8 mouse cellular contexts compared by ENCODE assay signal in the genomic region with DNA sequence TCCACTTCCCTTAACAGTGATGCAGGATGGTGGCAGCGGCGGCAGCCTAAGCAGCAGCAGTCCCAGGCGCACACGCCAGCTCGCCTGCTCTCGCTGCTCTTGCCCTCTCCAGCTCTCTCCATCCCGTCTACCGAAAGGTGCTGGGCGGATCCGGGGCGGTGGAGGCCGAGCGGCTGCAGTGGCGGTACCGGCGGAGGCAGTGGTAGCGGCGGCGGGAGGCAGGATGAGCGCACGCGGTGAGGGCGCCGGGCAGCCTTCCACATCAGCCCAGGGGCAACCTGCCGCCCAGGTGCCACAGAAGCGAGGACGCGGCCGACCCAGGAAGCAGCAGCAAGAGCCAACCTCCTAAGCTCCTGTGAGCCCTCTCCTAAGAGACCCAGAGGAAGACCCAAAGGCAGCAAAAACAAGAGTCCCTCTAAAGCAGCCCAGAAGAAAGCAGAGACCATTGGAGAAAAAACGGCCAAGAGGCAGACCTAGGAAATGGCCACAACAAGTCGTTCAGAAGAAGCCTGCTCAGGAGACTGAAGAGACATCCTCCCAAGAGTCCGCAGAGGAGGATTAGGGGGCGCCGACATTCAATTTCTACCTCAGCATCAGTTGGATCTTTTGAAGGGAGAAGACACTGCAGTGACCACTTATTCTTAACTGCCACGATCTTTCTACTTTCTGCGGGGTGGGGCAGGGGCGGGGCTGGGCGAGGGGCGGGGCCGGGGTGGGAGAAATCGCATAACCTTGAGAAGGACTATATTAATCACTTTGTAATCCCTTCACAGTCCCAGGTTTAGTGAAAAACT. TPM values are rescaled to one million over a fixed set of nuclear protein-coding genes. Genes with fewer than 3 reads are reported as not detected.
DNase-seq lines count a peak whose midpoint lies in the region; ATAC-seq and TF ChIP-seq lines count a peak whose summit lies in the region.

No protein-coding gene starts in this region.

- no peak for TF ChIP-seq CTCF in E14TG2a.4 (conservative IDR thresholded peaks at IDR 0.05; ENCODE audit: low read length)

- WGBS in embryonic facial prominence, embryonic 12.5 days: 2% methylated on average over 41 of the region's 41 CpGs
- 3% methylated on average over 41 of the region's 41 CpGs for WGBS in intestine, embryonic 14.5 days
- 3% methylated on average over 41 of the region's 41 CpGs for WGBS in midbrain, embryonic 14.5 days

- H3K36me3 ChIP-seq in E14TG2a.4 (ENCODE audit: insufficient read depth, low read length): no peaks in the 10 kb centered on the region
- H3K36me3 ChIP-seq in embryonic facial prominence, embryonic 12.5 days: no peaks in the 10 kb centered on the region
- peaks cover 5% of the 10 kb centered on the region; the same call in 1 of the 2 replicates for H3K36me3 ChIP-seq in intestine, embryonic 14.5 days (ENCODE audit: control insufficient read depth, insufficient read depth, low read length)
- H3K36me3 ChIP-seq in midbrain, embryonic 14.5 days (ENCODE audit: control insufficient read depth, insufficient read depth, low read length): 0 out of 2 replicates have a peak, but pooled peaks cover 5% of the 10 kb centered on the region

- H3K27me3 ChIP-seq in E14TG2a.4 (ENCODE audit: insufficient read depth, low read length): peaks cover 18% of the 10 kb centered on the region
- H3K27me3 ChIP-seq in embryonic facial prominence, embryonic 12.5 days: 0 out of 2 replicates have a peak, but pooled peaks cover 3% of the 10 kb centered on the region
- 0 out of 2 replicates have a peak, but pooled peaks cover 4% of the 10 kb centered on the region for H3K27me3 ChIP-seq in intestine, embryonic 14.5 days (replicated peaks; ENCODE audit: control insufficient read depth, insufficient read depth, low read length)
- peaks cover 4% of the 10 kb centered on the region for H3K27me3 ChIP-seq in midbrain, embryonic 14.5 days (ENCODE audit: control insufficient read depth, insufficient read depth, low read length)

- H3K9ac ChIP-seq in embryonic facial prominence, embryonic 12.5 days: peak overlapping the region; percentile 58
- peak overlapping the region; percentile 30; the same call in 1 of the 2 replicates for H3K9ac ChIP-seq in intestine, embryonic 14.5 days (ENCODE audit: low read length)
- peak overlapping the region; percentile 43; the same call in 1 of the 2 replicates for H3K9ac ChIP-seq in midbrain, embryonic 14.5 days (replicated peaks; ENCODE audit: low read length)

- H3K9me3 ChIP-seq in E14TG2a.4 (ENCODE audit: low read length): no peaks in the 10 kb centered on the region
- no peaks in the 10 kb centered on the region for H3K9me3 ChIP-seq in embryonic facial prominence, embryonic 12.5 days
- H3K9me3 ChIP-seq in intestine, embryonic 14.5 days (ENCODE audit: control insufficient read depth, low read length): no peaks in the 10 kb centered on the region
- no peaks in the 10 kb centered on the region for H3K9me3 ChIP-seq in midbrain, embryonic 14.5 days (ENCODE audit: control insufficient read depth, low read length)

- peaks cover 8% of the 10 kb centered on the region for H3K4me1 ChIP-seq in E14TG2a.4 (replicated peaks; ENCODE audit: low read depth, low read length)
- H3K4me1 ChIP-seq in embryonic facial prominence, embryonic 12.5 days: 0 out of 2 replicates have a peak, but pooled peaks cover 8% of the 10 kb centered on the region
- no peaks in the 10 kb centered on the region for H3K4me1 ChIP-seq in intestine, embryonic 14.5 days (replicated peaks; ENCODE audit: control insufficient read depth, insufficient read depth, low read length)
- H3K4me1 ChIP-seq in midbrain, embryonic 14.5 days (ENCODE audit: control insufficient read depth, insufficient read depth, low read length): 0 out of 2 replicates have a peak, but pooled peaks cover 3% of the 10 kb centered on the region

- intact Hi-C loops in heart, postnatal 25 days (cut with DNase I): no loop called here

- H3K27ac ChIP-seq in embryonic facial prominence, embryonic 12.5 days: no peak overlapping the region
- H3K27ac ChIP-seq in intestine, embryonic 14.5 days (ENCODE audit: low read depth): no peak overlapping the region
- no peak overlapping the region for H3K27ac ChIP-seq in midbrain, embryonic 14.5 days (replicated peaks; ENCODE audit: low read depth, low read length)

- peak overlapping the region; percentile 92 for H3K4me2 ChIP-seq in embryonic facial prominence, embryonic 12.5 days (replicated peaks)
- peak overlapping the region; percentile 64 for H3K4me2 ChIP-seq in intestine, embryonic 14.5 days (ENCODE audit: low read length)
- H3K4me2 ChIP-seq in midbrain, embryonic 14.5 days (ENCODE audit: low read length): peak overlapping the region; percentile 63

- peak overlapping the region; percentile 77 for H3K4me3 ChIP-seq in E14TG2a.4 (replicated peaks; ENCODE audit: low read length)
- peak overlapping the region; percentile 42 for H3K4me3 ChIP-seq in embryonic facial prominence, embryonic 12.5 days
- peak overlapping the region; percentile 33 for H3K4me3 ChIP-seq in intestine, embryonic 14.5 days (ENCODE audit: low read depth, low read length)
- peak overlapping the region; percentile 31 for H3K4me3 ChIP-seq in midbrain, embryonic 14.5 days (replicated peaks; ENCODE audit: low read depth, low read length)

- ATAC-seq in embryonic facial prominence, embryonic 12.5 days (ENCODE audit: insufficient number of reproducible peaks, insufficient read depth, low FRiP score, low TSS enrichment): no peak; the same call in 1 of the 2 replicates
- ATAC-seq in intestine, embryonic 14.5 days (replicated peaks; ENCODE audit: low FRiP score, low TSS enrichment, low read depth): no peak; the same call in 1 of the 2 replicates
- no peak for ATAC-seq in midbrain, embryonic 14.5 days (ENCODE audit: low FRiP score, low TSS enrichment)

- DNase-seq in heart, adult 11 months: peak; percentile 91
- no peak for DNase-seq in heart, postnatal 25 days (ENCODE audit: low spot score)
- DNase-seq in intestine, embryonic 14.5 days (ENCODE audit: low spot score): peak; percentile 61
- peak; percentile 49 for DNase-seq in midbrain, embryonic 14.5 days
- DNase-seq in right cerebral cortex, adult 18-20 months: no peak
- DNase-seq in gastrocnemius, postnatal 4 days (ENCODE audit: low spot score in 2 of 2): no peak

RNA-seq across cellular contexts. Expression of gene Sdccag8, which starts 21.2 kb away (rescaled TPM):
- 1 to 10 TPM; 3.7 to 3.9 TPM for total RNA-seq in heart, postnatal 25 days (2021)
- 17.0 and 19.3 TPM in 2 replicates for polyA plus RNA-seq in embryonic facial prominence, embryonic 12.5 days (2016; fragmentation: Nextera tagmentation; extraction: Ambion mirVana)
- 17.8 and 18.7 TPM in 2 replicates for polyA plus RNA-seq in intestine, embryonic 14.5 days (2014; fragmentation: Nextera tagmentation; extraction: Ambion mirVana)
- polyA plus RNA-seq in midbrain, embryonic 14.5 days (2014; fragmentation: Nextera tagmentation; extraction: Ambion mirVana): 22.8 and 23.5 TPM in 2 replicates
- total RNA-seq in gastrocnemius, postnatal 4 days (2021): 1 to 10 TPM; 8.3 to 8.4 TPM

RNA-seq across cellular contexts. Expression of gene Cep170, which starts 21.8 kb away (rescaled TPM):
- total RNA-seq in heart, postnatal 25 days (2021): 10 to 100 TPM; 19.1 to 28.7 TPM
- polyA plus RNA-seq in embryonic facial prominence, embryonic 12.5 days (2016; fragmentation: Nextera tagmentation; extraction: Ambion mirVana): 44.8 and 48.3 TPM in 2 replicates
- 23.5 and 27.6 TPM in 2 replicates for polyA plus RNA-seq in intestine, embryonic 14.5 days (2014; fragmentation: Nextera tagmentation; extraction: Ambion mirVana)
- polyA plus RNA-seq in midbrain, embryonic 14.5 days (2014; fragmentation: Nextera tagmentation; extraction: Ambion mirVana): 144 and 182 TPM in 2 replicates
- total RNA-seq in gastrocnemius, postnatal 4 days (2021): 10 to 100 TPM; 59.8 to 65.1 TPM

Comparison
In these comparisons a context has a peak if more than half of its experiments do, and no peak if none do; other contexts are left out.
1. DNase-seq: peak in heart, adult 11 months (single experiment), intestine, embryonic 14.5 days (single experiment) and midbrain, embryonic 14.5 days (single experiment); none in heart, postnatal 25 days (single experiment), right cerebral cortex, adult 18-20 months (single experiment) and gastrocnemius, postnatal 4 days (0 of 2).
2. Peak in every context shown above with its lines, with median percentiles within 50 percentile points of each other: H3K4me3 ChIP-seq, H3K4me2 ChIP-seq and H3K9ac ChIP-seq.